Mouse (Mus musculus) hindbrain, postnatal 0 days (tissue): Measurements from ENCODE around the gene G6pc. TPM values are rescaled to one million over a fixed set of nuclear protein-coding genes. Genes with fewer than 3 reads are reported as not detected.
A peak's percentile ranks its signal among the peaks of the same experiment; 100 is the strongest.

Experiments
- ATAC-seq: fragments of 200-750 bp; cut with Nextera tagmentation; 2 replicates; pipeline ENCODE4 v1.8.0; 2017; ENCODE audit warnings: mild to moderate bottlenecking, moderate TSS enrichment, moderate library complexity
- DNase-seq: peaks from one replicate; pipeline ENCODE4 v3.0.0-alpha.2; 2015; ENCODE audit warnings: low spot score
- H3K27ac ChIP-seq: fragments of 300-500 bp; sonication (generic); 2 replicates; pipeline ENCODE4 v1.5.1; 2014; ENCODE audit warnings: mild to moderate bottlenecking
- H3K27me3 ChIP-seq: fragments of 300-500 bp; sonication (generic); 2 replicates; pipeline ENCODE4 v1.6.1; 2014; ENCODE audit warnings: low read length, mixed read lengths; ENCODE audit not compliant: insufficient read depth
- H3K36me3 ChIP-seq: fragments of 300-500 bp; sonication (generic); 2 replicates; pipeline ENCODE4 v1.6.1; 2014; ENCODE audit warnings: low read length, mixed read lengths; ENCODE audit not compliant: insufficient read depth
- H3K4me1 ChIP-seq: fragments of 300-500 bp; sonication (generic); 2 replicates; pipeline ENCODE4 v1.6.1; 2014; ENCODE audit warnings: antibody characterized with exemption, low read length, mixed read lengths; ENCODE audit not compliant: insufficient read depth
- H3K4me2 ChIP-seq: fragments of 300-500 bp; sonication (generic); 2 replicates; pipeline ENCODE4 v1.6.1; 2014; ENCODE audit warnings: low read depth, mild to moderate bottlenecking, low read length, moderate library complexity, mixed read lengths
- H3K4me3 ChIP-seq: fragments of 300-500 bp; sonication (generic); 2 replicates; pipeline ENCODE4 v1.5.1; 2014; ENCODE audit warnings: low read length
- H3K9ac ChIP-seq: fragments of 300-500 bp; sonication (generic); replicated peaks from 2 replicates; pipeline ENCODE4 v1.6.1; 2014; ENCODE audit warnings: mild to moderate bottlenecking, low read length, moderate library complexity, mixed read lengths
- H3K9me3 ChIP-seq: fragments of 300-500 bp; sonication (generic); 2 replicates; pipeline ENCODE4 v1.6.1; 2016; ENCODE audit warnings: low read length, mixed read lengths
- CTCF ChIP-seq: IDR thresholded peaks from 2 replicates; pipeline ENCODE4 v1.5.1; 2016; ENCODE audit warnings: antibody characterized with exemption, control low read depth, low read depth
- WGBS: fragments of 180-500 bp; shearing (Covaris S2); extraction: QIAGEN DNeasy Blood & Tissue Kit; methylation state at CpG from one replicate; pipeline ENCODE4 v1.1.7; 2014; 5-methylcytosine and 5-hydroxymethylcytosine counted together
- polyA plus RNA-seq: library from polyadenylated mRNA; unstranded; fragments of >200 nt; fragmentation: Nextera tagmentation; extraction: Ambion mirVana; gene quantifications from 2 replicates; pipeline ENCODE4 v1.2.1, GENCODE M21; 2015
- total RNA-seq: library from RNA; depleted of rRNA; stranded (reverse); fragments of >200 nt; gene quantifications from 2 replicates; pipeline ENCODE4 v1.2.3, GENCODE M21; 2014

The G6pc gene
- total and polyA plus RNA-seq, 2 experiments from 2014 or later: 0.26 TPM; not detected in 1

DNA sequence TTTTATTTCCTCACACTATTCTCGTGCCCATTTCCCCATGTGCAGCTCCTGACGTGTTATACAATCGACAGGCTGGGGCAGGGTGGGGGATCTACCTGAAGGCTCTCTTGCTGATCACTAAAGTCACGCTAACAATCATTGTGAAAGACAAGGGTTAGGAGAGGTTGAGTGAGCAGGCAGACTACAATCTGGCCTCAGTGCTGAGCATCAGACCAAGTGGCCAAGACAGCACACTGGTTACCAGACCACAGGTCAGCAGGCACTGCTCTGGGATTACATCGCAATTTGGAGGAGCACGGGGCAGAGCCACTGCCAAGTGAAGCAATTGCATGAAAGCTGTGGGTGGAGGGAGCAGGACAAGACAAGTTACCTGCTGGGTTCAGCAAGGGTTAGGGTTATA, 11.6 kb downstream of the G6pc start:
- no peaks in the 10 kb centered on the region for H3K36me3 ChIP-seq
- no peaks in the 10 kb centered on the region for H3K27me3 ChIP-seq
- no peak overlapping the region for H3K27ac ChIP-seq
- no peaks in the 10 kb centered on the region for H3K9me3 ChIP-seq
- DNase-seq (no peak), ATAC-seq (no peak)
- no peak overlapping the region for H3K9ac ChIP-seq
- H3K4me3 ChIP-seq: no peak overlapping the region
- WGBS: 81% methylated on average over 6 of the region's 6 CpGs
- H3K4me1 ChIP-seq: no peaks in the 10 kb centered on the region
- no peak overlapping the region for H3K4me2 ChIP-seq
- no peak for TF ChIP-seq CTCF

DNA sequence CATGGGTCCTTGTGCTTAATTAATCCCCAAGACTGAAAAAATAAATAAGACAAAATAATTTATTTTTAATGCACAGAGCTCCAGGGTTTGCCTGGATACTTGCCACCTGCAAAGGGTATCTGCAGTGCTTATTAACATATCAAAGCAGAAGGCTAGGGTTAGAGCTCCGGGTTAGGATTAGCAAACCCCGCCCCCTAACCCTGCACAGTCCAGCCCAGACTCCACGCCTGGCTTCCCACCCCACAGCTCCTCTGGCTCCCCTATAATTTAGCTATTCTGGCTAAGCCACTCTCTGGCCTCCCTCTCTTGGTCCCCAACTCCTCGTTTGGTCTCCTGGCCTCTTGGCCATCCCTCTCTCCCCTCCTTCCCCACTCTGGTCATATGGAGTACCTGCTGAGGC, 14.5 kb downstream of the G6pc start:
- H3K27ac ChIP-seq: no peak overlapping the region
- DNase-seq (no peak), ATAC-seq (no peak)
- no peak overlapping the region for H3K9ac ChIP-seq
- TF ChIP-seq CTCF: no peak
- H3K4me2 ChIP-seq: no peak overlapping the region
- H3K36me3 ChIP-seq: no peaks in the 10 kb centered on the region
- no peaks in the 10 kb centered on the region for H3K27me3 ChIP-seq
- H3K4me1 ChIP-seq: no peaks in the 10 kb centered on the region
- no peaks in the 10 kb centered on the region for H3K9me3 ChIP-seq
- H3K4me3 ChIP-seq: no peak overlapping the region
- WGBS: 13% methylated on average over 4 of the region's 4 CpGs

DNA sequence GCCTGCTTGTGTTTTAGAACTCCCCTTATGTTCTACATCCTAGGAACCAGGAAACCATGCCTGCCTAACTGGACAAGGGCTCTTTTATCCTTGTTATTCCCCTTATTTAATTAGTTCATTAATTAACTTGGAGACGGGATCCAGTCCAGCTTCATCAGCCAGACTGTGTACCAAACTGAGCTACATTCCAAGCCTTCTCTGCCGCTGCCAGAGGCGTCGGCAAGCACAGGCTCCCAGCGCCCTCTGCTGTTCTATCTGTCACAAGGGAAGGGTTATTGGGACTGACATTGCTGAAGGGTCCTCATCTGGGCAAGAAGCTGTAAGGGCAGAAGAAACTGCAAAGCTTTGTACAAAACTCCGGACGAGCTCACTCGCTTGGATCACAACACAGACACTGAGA, 27.7 kb downstream of the G6pc start:
- Histone ChIP-seq H3K27me3 (no peaks in the 10 kb centered on the region), H3K27ac (no peak overlapping the region), H3K4me2 (no peak overlapping the region), H3K36me3 (no peaks in the 10 kb centered on the region), H3K9ac (no peak overlapping the region), H3K9me3 (no peaks in the 10 kb centered on the region), H3K4me1 (no peaks in the 10 kb centered on the region), H3K4me3 (no peak overlapping the region)
- peak; percentile 89 for DNase-seq
- ATAC-seq: peak; percentile 78; the same call in 1 of the 2 replicates
- peak; percentile 96 for TF ChIP-seq CTCF
- 6% methylated on average over 8 of the region's 8 CpGs for WGBS

DNA sequence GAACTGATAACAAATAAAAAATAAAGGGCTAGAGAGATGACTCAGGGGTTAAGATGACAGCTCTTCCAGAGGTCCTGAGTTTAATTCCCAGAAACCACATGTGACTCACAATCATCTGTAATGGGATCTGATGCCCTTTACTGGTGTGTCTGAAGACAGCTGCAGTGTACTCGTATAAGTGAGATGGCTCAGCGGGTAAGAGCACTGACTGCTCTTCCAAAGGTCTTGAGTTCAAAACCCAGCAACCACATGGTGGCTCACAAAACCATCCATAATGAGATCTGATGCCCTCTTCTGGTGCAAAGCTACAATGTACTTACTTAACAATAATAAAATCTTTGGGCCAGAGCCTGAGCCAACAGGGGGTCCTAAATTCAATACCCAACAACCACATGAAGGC, 47.9 kb downstream of the G6pc start:
- DNase-seq (no peak), ATAC-seq (no peak)
- no peak overlapping the region for H3K9ac ChIP-seq
- H3K4me2 ChIP-seq: no peak overlapping the region
- H3K4me3 ChIP-seq: no peak overlapping the region
- no peaks in the 10 kb centered on the region for H3K27me3 ChIP-seq
- peak; percentile 35; the same call in 1 of the 2 replicates for TF ChIP-seq CTCF
- 88% methylated on average over 2 of the region's 2 CpGs for WGBS
- H3K9me3 ChIP-seq: no peaks in the 10 kb centered on the region
- H3K36me3 ChIP-seq: peaks cover 20% of the 10 kb centered on the region
- H3K27ac ChIP-seq: no peak overlapping the region
- no peaks in the 10 kb centered on the region for H3K4me1 ChIP-seq

DNA sequence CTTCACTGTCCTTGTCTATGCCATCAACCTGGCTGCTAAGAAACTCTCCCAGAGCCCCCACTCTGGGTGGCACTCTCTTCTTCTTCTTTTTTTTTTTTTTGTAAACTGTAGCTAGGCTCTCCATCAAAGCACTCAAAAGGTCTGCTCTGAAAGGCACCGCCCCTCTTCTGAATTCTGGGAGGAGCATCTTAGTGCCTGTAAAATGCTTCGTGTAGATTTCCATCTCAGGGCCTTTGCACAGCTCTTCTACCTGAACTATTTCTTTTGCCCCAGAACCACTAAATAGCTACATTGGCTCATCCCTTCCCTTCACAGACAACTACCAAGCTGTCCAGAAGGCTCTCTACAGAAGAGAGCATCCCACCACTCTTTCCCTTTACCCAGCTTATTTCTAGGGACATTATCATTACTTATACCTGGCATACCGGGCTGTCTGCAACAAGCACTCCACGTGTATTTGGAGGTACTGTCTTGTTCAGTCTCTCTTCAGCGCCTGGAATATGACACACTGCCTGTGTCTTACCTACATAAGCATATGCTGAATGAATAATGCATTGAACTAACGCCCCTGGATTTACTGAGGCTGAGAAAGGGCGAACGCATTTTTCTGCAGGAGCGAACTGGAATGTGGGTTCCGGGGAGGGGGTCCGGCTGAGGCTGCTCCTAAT, 49.2 kb downstream of the G6pc start:
- Histone ChIP-seq H3K4me1 (no peaks in the 10 kb centered on the region), H3K36me3 (peaks cover 12% of the 10 kb centered on the region), H3K9ac (peak overlapping the region; percentile 88), H3K4me2 (peak overlapping the region; percentile 65), H3K27ac (peak overlapping the region; percentile 87), H3K4me3 (peak overlapping the region; percentile 82), H3K9me3 (no peaks in the 10 kb centered on the region), H3K27me3 (no peaks in the 10 kb centered on the region)
- TF ChIP-seq CTCF: no peak
- WGBS: 2% methylated on average over 11 of the region's 11 CpGs
- ATAC-seq (no peak), DNase-seq (no peak)

DNA sequence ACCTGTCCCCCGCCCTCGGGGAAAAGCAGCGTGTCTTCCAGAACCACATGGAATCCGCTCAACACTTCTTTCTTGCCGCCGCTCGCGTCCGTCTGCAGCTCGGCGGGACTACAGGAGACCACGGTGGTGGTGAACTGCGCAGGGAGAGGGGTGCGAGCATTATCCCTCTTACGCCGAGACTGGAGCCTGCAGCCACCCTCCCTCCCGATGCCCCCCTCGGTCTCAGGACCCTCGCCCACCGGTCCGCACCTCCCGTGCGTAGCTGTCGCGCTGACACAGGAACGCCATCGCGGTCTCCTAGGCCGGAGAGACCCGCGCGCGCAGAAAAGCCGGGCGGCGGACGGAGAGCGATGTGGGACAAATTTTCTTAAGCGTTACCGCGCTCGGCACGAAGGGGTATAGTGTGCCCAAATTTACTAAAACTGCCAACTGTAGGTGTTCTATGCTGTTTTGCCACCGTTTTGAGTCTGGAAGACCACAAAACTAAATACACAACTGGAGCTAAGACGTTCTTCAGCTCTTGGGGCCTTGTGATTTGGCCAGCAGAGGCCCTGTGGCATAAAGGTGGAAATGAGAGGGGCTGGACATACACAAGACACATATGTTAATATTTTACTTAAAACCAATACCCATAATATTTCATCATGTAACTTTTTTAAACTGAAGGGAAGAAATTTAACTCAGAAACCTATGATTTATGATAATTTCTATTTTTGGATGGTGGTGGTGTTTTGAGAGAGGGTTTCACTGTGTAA, 49.9 kb downstream of the G6pc start, which contains the start of gene Aarsd1:
Gene Aarsd1 (minus strand): TSS at position 515 of the 755 bp plus-strand sequence.
- Histone ChIP-seq H3K36me3 (peaks cover 5% of the 10 kb centered on the region), H3K9ac (peak within 1 kb of the TSS; percentile 88), H3K4me1 (no peaks in the 10 kb centered on the region), H3K9me3 (no peaks in the 10 kb centered on the region), H3K27me3 (no peaks in the 10 kb centered on the region), H3K27ac (peak within 1 kb of the TSS; percentile 87), H3K4me2 (peak within 1 kb of the TSS; percentile 65), H3K4me3 (peak within 1 kb of the TSS; percentile 82)
- DNase-seq (peak; percentile 91), ATAC-seq (peak; percentile 81)
- TF ChIP-seq CTCF: no peak; the same call in 1 of the 2 replicates
- WGBS: under 1% methylated on average over 45 of the region's 45 CpGs
